Mouse (Mus musculus): ENCODE data around the gene Snip1. TPM values are rescaled to one million over a fixed set of nuclear protein-coding genes. Genes with fewer than 3 reads are reported as not detected.
A peak's percentile ranks its signal among the peaks of the same experiment; 100 is the strongest.

Snip1 gene
- total RNA-seq, 2 experiments from 2014 or later: 26.1 to 32.2 TPM

GRCm38 (mm10) chr4:125096066-125096465 lies 29.6 kb downstream of the Snip1 start:
- ATAC-seq (replicated peaks; ENCODE audit: low FRiP score, low TSS enrichment, poor library complexity, severe bottlenecking): no peak

GRCm38 (mm10) chr4:125097412-125097811 lies 30.9 kb downstream of the Snip1 start:
- ATAC-seq (replicated peaks; ENCODE audit: low FRiP score, low TSS enrichment, poor library complexity, severe bottlenecking): no peak

- peak; percentile 77 for ATAC-seq (replicated peaks; ENCODE audit: low FRiP score, low TSS enrichment, poor library complexity, severe bottlenecking)
Measured at GRCm38 (mm10) chr4:125099458-125099857, 33.0 kb downstream of the Snip1 start.

- ATAC-seq (replicated peaks; ENCODE audit: low FRiP score, low TSS enrichment, poor library complexity, severe bottlenecking): no peak
Measured at GRCm38 (mm10) chr4:125101334-125101733, 34.9 kb downstream of the Snip1 start.

GRCm38 (mm10) chr4:125105354-125105753 lies 38.9 kb downstream of the Snip1 start:
- no peak for ATAC-seq (replicated peaks; ENCODE audit: low FRiP score, low TSS enrichment, poor library complexity, severe bottlenecking)

- ATAC-seq (replicated peaks; ENCODE audit: low FRiP score, low TSS enrichment, poor library complexity, severe bottlenecking): peak; percentile 85
Measured at GRCm38 (mm10) chr4:125114638-125115037, 48.2 kb downstream of the Snip1 start.

GRCm38 (mm10) chr4:125115081-125115480 lies 48.6 kb downstream of the Snip1 start:
- no peak for ATAC-seq (replicated peaks; ENCODE audit: low FRiP score, low TSS enrichment, poor library complexity, severe bottlenecking)

- no peak for ATAC-seq (replicated peaks; ENCODE audit: low FRiP score, low TSS enrichment, poor library complexity, severe bottlenecking)
Measured at GRCm38 (mm10) chr4:125115710-125116089, 49.2 kb downstream of the Snip1 start.

- ATAC-seq (replicated peaks; ENCODE audit: low FRiP score, low TSS enrichment, poor library complexity, severe bottlenecking): 0 out of 2 replicates have a peak, but pooled peaks have one; percentile 9
Measured at GRCm38 (mm10) chr4:125116090-125116861, 49.8 kb downstream of the Snip1 start.

- ATAC-seq (replicated peaks; ENCODE audit: low FRiP score, low TSS enrichment, poor library complexity, severe bottlenecking): no peak
Measured at GRCm38 (mm10) chr4:125116929-125117328, 50.5 kb downstream of the Snip1 start.

GRCm38 (mm10) chr4:125117902-125118320 lies 51.4 kb downstream of the Snip1 start:
- ATAC-seq (replicated peaks; ENCODE audit: low FRiP score, low TSS enrichment, poor library complexity, severe bottlenecking): no peak

- no peak for ATAC-seq (replicated peaks; ENCODE audit: low FRiP score, low TSS enrichment, poor library complexity, severe bottlenecking)
Measured at GRCm38 (mm10) chr4:125119070-125119469, 52.6 kb downstream of the Snip1 start.

GRCm38 (mm10) chr4:125119721-125120120 lies 53.2 kb downstream of the Snip1 start:
- ATAC-seq (replicated peaks; ENCODE audit: low FRiP score, low TSS enrichment, poor library complexity, severe bottlenecking): no peak

GRCm38 (mm10) chr4:125122431-125123278 lies 56.2 kb downstream of the Snip1 start:
- ATAC-seq (replicated peaks; ENCODE audit: low FRiP score, low TSS enrichment, poor library complexity, severe bottlenecking): no peak

GRCm38 (mm10) chr4:125123279-125123671 lies 56.8 kb downstream of the Snip1 start:
- ATAC-seq (replicated peaks; ENCODE audit: low FRiP score, low TSS enrichment, poor library complexity, severe bottlenecking): no peak

Other genes with a start within 250 kb of the Snip1 start
- gene Yrdc, start 216.0 kb upstream of the Snip1 start, total RNA-seq (2014; fragmentation: Nextera tagmentation): 32.1 and 62.2 TPM in 2 replicates
- 15.5 and 30.5 TPM in 2 replicates for gene Yrdc, start 216.0 kb upstream of the Snip1 start, total RNA-seq (2017)
- 11.8 and 14.4 TPM in 2 replicates for gene 1110065P20Rik, start 215.5 kb upstream of the Snip1 start, total RNA-seq (2014; fragmentation: Nextera tagmentation)
- 1.5 and 4.2 TPM in 2 replicates for gene 1110065P20Rik, start 215.5 kb upstream of the Snip1 start, total RNA-seq (2017)
- gene Maneal, start 204.5 kb upstream of the Snip1 start, total RNA-seq (2014; fragmentation: Nextera tagmentation): not detected in 2 replicates
- 0.19 TPM in 1 of 2 replicates, not detected in the other for gene Maneal, start 204.5 kb upstream of the Snip1 start, total RNA-seq (2017)
- gene Epha10, start 185.8 kb upstream of the Snip1 start, total RNA-seq (2014; fragmentation: Nextera tagmentation): not detected in 2 replicates
- not detected in 2 replicates for gene Epha10, start 185.8 kb upstream of the Snip1 start, total RNA-seq (2017)
- gene 9930104L06Rik, start 129.6 kb upstream of the Snip1 start, total RNA-seq (2014; fragmentation: Nextera tagmentation): 15.7 and 24.8 TPM in 2 replicates
- 10.1 and 19.5 TPM in 2 replicates for gene 9930104L06Rik, start 129.6 kb upstream of the Snip1 start, total RNA-seq (2017)
- 84.8 and 93.5 TPM in 2 replicates for gene Cdca8, start 127.4 kb upstream of the Snip1 start, total RNA-seq (2014; fragmentation: Nextera tagmentation)
- gene Cdca8, start 127.4 kb upstream of the Snip1 start, total RNA-seq (2017): 121 and 127 TPM in 2 replicates
- not detected in 2 replicates for gene Rspo1, start 80.2 kb upstream of the Snip1 start, total RNA-seq (2014; fragmentation: Nextera tagmentation)
- gene Rspo1, start 80.2 kb upstream of the Snip1 start, total RNA-seq (2017): not detected in 2 replicates
- 98.8 and 99.5 TPM in 2 replicates for gene Gnl2, start 50.1 kb upstream of the Snip1 start, total RNA-seq (2014; fragmentation: Nextera tagmentation)
- gene Gnl2, start 50.1 kb upstream of the Snip1 start, total RNA-seq (2017): 228 and 279 TPM in 2 replicates
- gene Dnali1, start 969 bp upstream of the Snip1 start, total RNA-seq (2014; fragmentation: Nextera tagmentation): not detected in 2 replicates
- not detected in 2 replicates for gene Dnali1, start 969 bp upstream of the Snip1 start, total RNA-seq (2017)
- 31.2 and 52.8 TPM in 2 replicates for gene Meaf6, start 18.5 kb downstream of the Snip1 start, total RNA-seq (2014; fragmentation: Nextera tagmentation)
- gene Meaf6, start 18.5 kb downstream of the Snip1 start, total RNA-seq (2017): 34.5 and 49.7 TPM in 2 replicates
- gene Zc3h12a, start 61.2 kb downstream of the Snip1 start, total RNA-seq (2014; fragmentation: Nextera tagmentation): 3.8 and 4.7 TPM in 2 replicates
- gene Zc3h12a, start 61.2 kb downstream of the Snip1 start, total RNA-seq (2017): 2.7 and 5.6 TPM in 2 replicates

Measured in megakaryocyte-erythroid progenitor cell, adult 5-6 weeks (primary cell).